ENCODE assay signal across 26 mouse cellular contexts in the genomic region with DNA sequence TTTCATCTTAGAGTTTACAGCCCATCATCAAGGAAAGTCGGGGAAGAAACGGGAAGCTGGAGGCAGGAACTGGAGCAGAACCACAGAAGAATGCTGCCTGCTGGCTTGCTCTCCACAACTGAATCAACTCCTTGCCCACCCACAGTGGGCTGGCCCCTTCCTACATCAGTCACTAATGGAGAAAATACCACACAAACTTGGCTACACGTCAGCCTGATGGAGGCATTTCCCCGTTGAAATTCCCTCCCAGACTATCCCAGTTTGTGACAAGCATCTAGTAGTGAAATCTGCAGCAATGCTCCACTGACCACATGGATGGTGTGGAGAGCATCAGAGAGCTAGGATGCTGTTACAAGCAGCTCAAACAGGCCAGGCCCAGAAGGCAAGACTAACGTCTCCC. TPM values are rescaled to one million over a fixed set of nuclear protein-coding genes. Genes with fewer than 3 reads are reported as not detected.
"Had no signal": no experiment of that assay in that cellular context is flagged by ENCODE, and none has a peak within 500 bp of the region (broad histone marks: within the 10 kb centered on the region; RNA-seq: fewer than 3 reads in every experiment).

No protein-coding gene starts in this region.

- DNase-seq: gastrocnemius, adult 2 months; gastrocnemius, postnatal 10 days; gastrocnemius, postnatal 25 days; heart, adult 18-20 months; heart, postnatal 10 days; heart, postnatal 4 days; kidney, adult 18-20 months; kidney, adult 8-10 months; kidney, postnatal 10 days; kidney, postnatal 25 days; kidney, postnatal 4 days; liver; liver, embryonic 13.5 days had no signal

- H3K4me2 ChIP-seq: hindbrain, embryonic 12.5 days; hindbrain, embryonic 14.5 days; intestine, embryonic 15.5 days; limb, embryonic 12.5 days; liver, embryonic 11.5 days; liver, embryonic 13.5 days; liver, embryonic 15.5 days had no signal

- ATAC-seq: hindbrain, embryonic 16.5 days; inflammation-experienced regulatory T-cells, adult 6 months; intestine, embryonic 15.5 days; intestine, postnatal 0 days had no signal

- H3K27ac ChIP-seq: gastrocnemius, adult 2 months; hindbrain, embryonic 10.5 days; hindbrain, embryonic 12.5 days; hindbrain, embryonic 14.5 days; intestine, embryonic 15.5 days; layer of hippocampus, adult 2 months; left cerebral cortex, adult 2 months; limb, embryonic 10.5 days; limb, embryonic 12.5 days; liver, embryonic 13.5 days; liver, embryonic 15.5 days had no signal

- H3K9me3 ChIP-seq: hindbrain, embryonic 10.5 days; hindbrain, embryonic 12.5 days; intestine, embryonic 15.5 days; limb, embryonic 10.5 days; limb, embryonic 12.5 days; liver, embryonic 13.5 days; liver, embryonic 15.5 days had no signal

- H3K4me1 ChIP-seq: limb, embryonic 12.5 days had no signal

- H3K36me3 ChIP-seq: hindbrain, embryonic 10.5 days; hindbrain, embryonic 12.5 days; intestine, embryonic 15.5 days; limb, embryonic 10.5 days; limb, embryonic 12.5 days; liver, embryonic 13.5 days; liver, embryonic 15.5 days had no signal

- H3K9ac ChIP-seq: hindbrain, embryonic 12.5 days; hindbrain, embryonic 14.5 days; intestine, embryonic 15.5 days; limb, embryonic 12.5 days; liver, embryonic 13.5 days; liver, embryonic 15.5 days had no signal

- H3K27me3 ChIP-seq: hindbrain, embryonic 12.5 days; intestine, embryonic 15.5 days; limb, embryonic 12.5 days had no signal

- H3K4me3 ChIP-seq: gastrocnemius, adult 2 months; hindbrain, embryonic 10.5 days; hindbrain, embryonic 12.5 days; intestine, embryonic 15.5 days; layer of hippocampus, adult 2 months; left cerebral cortex, adult 2 months; limb, embryonic 10.5 days; limb, embryonic 12.5 days; liver, embryonic 13.5 days; liver, embryonic 15.5 days had no signal

RNA-seq across cellular contexts. Expression of gene Spon2, which starts 14.5 kb away (rescaled TPM):
- polyA plus RNA-seq: inflammation-experienced regulatory T-cells, adult 6 months had no signal
